Mouse (Mus musculus): ENCODE measurements around the gene Anp32e.
A peak's percentile ranks its signal among the peaks of the same experiment; 100 is the strongest.
"Not testable (repeated sequence)": the region's sequence is repeated elsewhere in the genome, so short reads cannot be mapped to it uniquely, and the experiment has no call there.

The Anp32e gene

GRCm38 (mm10) chr3:95972251-95972872 is 43.3 kb downstream of the Anp32e start:
- no peak for DNase-seq (ENCODE audit: low spot score in 2 of 2)

- DNase-seq (ENCODE audit: low spot score in 2 of 2), result peak; percentile 60 to 62
Observed at GRCm38 (mm10) chr3:95972873-95973634, 44.0 kb downstream of the Anp32e start.

- DNase-seq (ENCODE audit: low spot score in 2 of 2), result no peak
Observed at GRCm38 (mm10) chr3:95977079-95977478, 48.0 kb downstream of the Anp32e start.

- not testable (repeated sequence) for DNase-seq (ENCODE audit: low spot score in 2 of 2)
Observed at GRCm38 (mm10) chr3:95977587-95977986, 48.5 kb downstream of the Anp32e start.

- no peak for DNase-seq (ENCODE audit: low spot score in 2 of 2)
Observed at GRCm38 (mm10) chr3:95978265-95978664, 49.2 kb downstream of the Anp32e start.

GRCm38 (mm10) chr3:95980276-95980970 is 51.4 kb downstream of the Anp32e start:
- DNase-seq (ENCODE audit: low spot score in 2 of 2), result no peak

- no peak for DNase-seq (ENCODE audit: low spot score in 2 of 2)
Observed at GRCm38 (mm10) chr3:95982129-95982528, 53.1 kb downstream of the Anp32e start.

GRCm38 (mm10) chr3:95985209-95986000 is 56.4 kb downstream of the Anp32e start:
- peak; percentile 61 to 79 for DNase-seq (ENCODE audit: low spot score in 2 of 2)

GRCm38 (mm10) chr3:95986001-95986622 is 57.1 kb downstream of the Anp32e start:
- peak; percentile 51 to 69 for DNase-seq (ENCODE audit: low spot score in 2 of 2)

GRCm38 (mm10) chr3:95986984-95987383 is 57.9 kb downstream of the Anp32e start:
- no peak for DNase-seq (ENCODE audit: low spot score in 2 of 2)

GRCm38 (mm10) chr3:95987386-95988110 is 58.5 kb downstream of the Anp32e start:
- DNase-seq (ENCODE audit: low spot score in 2 of 2), result peak; percentile 38 to 66

- no peak for DNase-seq (ENCODE audit: low spot score in 2 of 2)
Observed at GRCm38 (mm10) chr3:95988138-95988537, 59.1 kb downstream of the Anp32e start.

GRCm38 (mm10) chr3:95988969-95989368 is 59.9 kb downstream of the Anp32e start:
- DNase-seq (ENCODE audit: low spot score in 2 of 2), result peak; percentile 34 to 47

- no peak for DNase-seq (ENCODE audit: low spot score in 2 of 2)
Observed at GRCm38 (mm10) chr3:95990413-95990941, 61.4 kb downstream of the Anp32e start.

GRCm38 (mm10) chr3:95992990-95993603 is 64.1 kb downstream of the Anp32e start:
- no peak for DNase-seq (ENCODE audit: low spot score in 2 of 2)

- no peak for DNase-seq (ENCODE audit: low spot score in 2 of 2)
Observed at GRCm38 (mm10) chr3:95993881-95994280, 64.8 kb downstream of the Anp32e start.

GRCm38 (mm10) chr3:95994381-95994846 is 65.4 kb downstream of the Anp32e start:
- DNase-seq (ENCODE audit: low spot score in 2 of 2), result no peak

- peak in 1 of 2 experiments; percentile 50 for DNase-seq (ENCODE audit: low spot score in 2 of 2)
Observed at GRCm38 (mm10) chr3:95994975-95995801, 66.1 kb downstream of the Anp32e start.

Measured in frontal cortex, postnatal 10 days (tissue).